Mouse (Mus musculus) midbrain, postnatal 0 days (tissue): ENCODE results near the gene Sh3bp5l. TPM values are rescaled to one million over a fixed set of nuclear protein-coding genes. Genes with fewer than 3 reads are reported as not detected.

Experiments used
- ATAC-seq: fragments of 200-750 bp; cut with Nextera tagmentation; 2 replicates; pipeline ENCODE4 v1.8.0; 2017; ENCODE audit warnings: moderate number of reproducible peaks, mild to moderate bottlenecking, moderate TSS enrichment, moderate library complexity; ENCODE audit not compliant: low FRiP score
- DNase-seq: peaks from one replicate; pipeline ENCODE4 v3.0.0-alpha.2; 2015; ENCODE audit warnings: low spot score
- H3K27ac ChIP-seq: fragments of 300-500 bp; sonication (generic); 2 replicates; pipeline ENCODE4 v1.5.1; 2014; ENCODE audit warnings: low read depth, mild to moderate bottlenecking, low read length, mixed read lengths
- H3K27me3 ChIP-seq: fragments of 300-500 bp; sonication (generic); 2 replicates; pipeline ENCODE4 v1.6.1; 2014; ENCODE audit warnings: low read length, control low read depth, mixed read lengths; ENCODE audit not compliant: insufficient read depth
- H3K36me3 ChIP-seq: fragments of 300-500 bp; sonication (generic); 2 replicates; pipeline ENCODE4 v1.6.1; 2014; ENCODE audit warnings: low read length, control low read depth, mixed read lengths; ENCODE audit not compliant: insufficient read depth
- H3K4me1 ChIP-seq: fragments of 300-500 bp; sonication (generic); 2 replicates; pipeline ENCODE4 v1.6.1; 2014; ENCODE audit warnings: mild to moderate bottlenecking, control low read depth, antibody characterized with exemption, low read length, mixed read lengths; ENCODE audit not compliant: insufficient read depth
- H3K4me2 ChIP-seq: fragments of 300-500 bp; sonication (generic); 2 replicates; pipeline ENCODE4 v1.6.1; 2014; ENCODE audit warnings: low read depth, mild to moderate bottlenecking, low read length, mixed read lengths; ENCODE audit not compliant: poor library complexity, severe bottlenecking
- H3K4me3 ChIP-seq: fragments of 300-500 bp; sonication (generic); 2 replicates; pipeline ENCODE4 v1.5.1; 2014; ENCODE audit warnings: low read depth, mild to moderate bottlenecking, low read length, moderate library complexity
- H3K9ac ChIP-seq: fragments of 300-500 bp; sonication (generic); replicated peaks from 2 replicates; pipeline ENCODE4 v1.6.1; 2014; ENCODE audit warnings: mild to moderate bottlenecking, low read length, moderate library complexity, mixed read lengths; ENCODE audit not compliant: poor library complexity, severe bottlenecking
- H3K9me3 ChIP-seq: fragments of 300-500 bp; sonication (generic); 2 replicates; pipeline ENCODE4 v1.6.1; 2016; ENCODE audit warnings: low read length, control low read depth
- CTCF ChIP-seq: IDR thresholded peaks from 2 replicates; pipeline ENCODE4 v1.5.1; 2016; ENCODE audit warnings: antibody characterized with exemption, mild to moderate bottlenecking
- WGBS: fragments of 180-500 bp; shearing (Covaris S2); extraction: QIAGEN DNeasy Blood & Tissue Kit; methylation state at CpG from one replicate; pipeline ENCODE4 v1.1.7; 2014; 5-methylcytosine and 5-hydroxymethylcytosine counted together
- polyA plus RNA-seq: library from polyadenylated mRNA; unstranded; fragments of >200 nt; fragmentation: Nextera tagmentation; extraction: Ambion mirVana; gene quantifications from 2 replicates; pipeline ENCODE4 v1.2.1, GENCODE M21; 2015
- total RNA-seq: library from RNA; depleted of rRNA; stranded (reverse); fragments of >200 nt; gene quantifications from 2 replicates; pipeline ENCODE4 v1.2.3, GENCODE M21; 2014; rRNA removed

The Sh3bp5l gene
- total and polyA plus RNA-seq, 2 experiments from 2014 or later: 42.4 to 44.0 TPM

GRCm38 (mm10) chr11:58377273-58377672, 46.7 kb downstream of the Sh3bp5l start:
- 89% methylated on average over 2 of the region's 2 CpGs for WGBS
- ATAC-seq: no peak
- no peak for TF ChIP-seq CTCF
- H3K4me3 ChIP-seq: no peak overlapping the region
- H3K4me2 ChIP-seq: no peak overlapping the region
- no peaks in the 10 kb centered on the region for H3K27me3 ChIP-seq
- H3K4me1 ChIP-seq: no peaks in the 10 kb centered on the region
- no peaks in the 10 kb centered on the region for H3K9me3 ChIP-seq
- H3K9ac ChIP-seq: no peak overlapping the region
- H3K27ac ChIP-seq: no peak overlapping the region
- no peaks in the 10 kb centered on the region for H3K36me3 ChIP-seq
- no peak for DNase-seq

GRCm38 (mm10) chr11:58377686-58378085, 47.2 kb downstream of the Sh3bp5l start:
- DNase-seq: no peak
- Histone ChIP-seq H3K27me3 (no peaks in the 10 kb centered on the region), H3K4me1 (no peaks in the 10 kb centered on the region), H3K9me3 (no peaks in the 10 kb centered on the region), H3K27ac (no peak overlapping the region), H3K36me3 (no peaks in the 10 kb centered on the region), H3K9ac (no peak overlapping the region), H3K4me3 (no peak overlapping the region), H3K4me2 (no peak overlapping the region)
- WGBS: 58% methylated on average over 1 of the region's 1 CpGs
- ATAC-seq: no peak
- TF ChIP-seq CTCF: no peak

- DNase-seq: no peak
- Histone ChIP-seq H3K27me3 (no peaks in the 10 kb centered on the region), H3K4me1 (no peaks in the 10 kb centered on the region), H3K27ac (no peak within 1 kb of the TSS), H3K4me2 (no peak within 1 kb of the TSS), H3K9me3 (no peaks in the 10 kb centered on the region), H3K36me3 (no peaks in the 10 kb centered on the region), H3K9ac (no peak within 1 kb of the TSS), H3K4me3 (no peak within 1 kb of the TSS)
- TF ChIP-seq CTCF: no peak
- WGBS: 95% methylated on average over 3 of the region's 3 CpGs
- ATAC-seq: no peak
Measured at GRCm38 (mm10) chr11:58378763-58379278, 48.3 kb downstream of the Sh3bp5l start, which contains the start of gene Lypd8. Gene Lypd8, plus strand, starts transcription at chr11:58379043.

GRCm38 (mm10) chr11:58379516-58379915, 49.0 kb downstream of the Sh3bp5l start:
- Histone ChIP-seq H3K9me3 (no peaks in the 10 kb centered on the region), H3K4me1 (no peaks in the 10 kb centered on the region), H3K36me3 (no peaks in the 10 kb centered on the region), H3K27ac (no peak overlapping the region), H3K9ac (no peak overlapping the region), H3K4me3 (no peak overlapping the region), H3K27me3 (no peaks in the 10 kb centered on the region), H3K4me2 (no peak overlapping the region)
- ATAC-seq: no peak
- no peak for TF ChIP-seq CTCF
- DNase-seq: no peak
- WGBS: 93% methylated on average over 1 of the region's 1 CpGs

GRCm38 (mm10) chr11:58382471-58382870, 51.9 kb downstream of the Sh3bp5l start:
- 93% methylated on average over 6 of the region's 6 CpGs for WGBS
- no peak overlapping the region for H3K4me3 ChIP-seq
- no peaks in the 10 kb centered on the region for H3K9me3 ChIP-seq
- H3K4me1 ChIP-seq: no peaks in the 10 kb centered on the region
- DNase-seq (no peak), ATAC-seq (no peak)
- no peaks in the 10 kb centered on the region for H3K36me3 ChIP-seq
- H3K27ac ChIP-seq: no peak overlapping the region
- H3K4me2 ChIP-seq: no peak overlapping the region
- no peak for TF ChIP-seq CTCF
- H3K9ac ChIP-seq: no peak overlapping the region
- H3K27me3 ChIP-seq: no peaks in the 10 kb centered on the region

Other genes starting within 250 kb of the Sh3bp5l start
- not detected in 2 replicates for gene Gm12248, start 237.6 kb upstream of the Sh3bp5l start, total RNA-seq
- gene Gm12248, start 237.6 kb upstream of the Sh3bp5l start, polyA plus RNA-seq: not detected in 2 replicates
- gene Cnot8, start 226.6 kb upstream of the Sh3bp5l start, total RNA-seq: 80.0 and 95.9 TPM in 2 replicates
- gene Cnot8, start 226.6 kb upstream of the Sh3bp5l start, polyA plus RNA-seq: 88.7 and 89.2 TPM in 2 replicates
- gene Gemin5, start 162.2 kb upstream of the Sh3bp5l start, total RNA-seq: 19.2 and 24.0 TPM in 2 replicates
- gene Gemin5, start 162.2 kb upstream of the Sh3bp5l start, polyA plus RNA-seq: 8.1 and 9.9 TPM in 2 replicates
- gene Mrpl22, start 159.1 kb upstream of the Sh3bp5l start, total RNA-seq: 33.5 and 39.6 TPM in 2 replicates
- 88.3 and 96.2 TPM in 2 replicates for gene Mrpl22, start 159.1 kb upstream of the Sh3bp5l start, polyA plus RNA-seq
- 1.6 and 2.4 TPM in 2 replicates for gene Igtp, start 131.2 kb upstream of the Sh3bp5l start, total RNA-seq
- gene Igtp, start 131.2 kb upstream of the Sh3bp5l start, polyA plus RNA-seq: 1.9 and 2.7 TPM in 2 replicates
- gene Irgm2, start 131.1 kb upstream of the Sh3bp5l start, total RNA-seq: 0.77 and 2.1 TPM in 2 replicates
- gene Irgm2, start 131.1 kb upstream of the Sh3bp5l start, polyA plus RNA-seq: 0.67 and 1.1 TPM in 2 replicates
- 0.09 and 0.38 TPM in 2 replicates for gene 4930438A08Rik, start 55.9 kb upstream of the Sh3bp5l start, total RNA-seq
- gene 4930438A08Rik, start 55.9 kb upstream of the Sh3bp5l start, polyA plus RNA-seq: not detected in 2 replicates
- 24.4 and 26.0 TPM in 2 replicates for gene Zfp692, start 23.7 kb upstream of the Sh3bp5l start, total RNA-seq
- 20.1 and 22.6 TPM in 2 replicates for gene Zfp692, start 23.7 kb upstream of the Sh3bp5l start, polyA plus RNA-seq
- 38.1 and 42.1 TPM in 2 replicates for gene Zfp672, start 385 bp upstream of the Sh3bp5l start, total RNA-seq
- gene Zfp672, start 385 bp upstream of the Sh3bp5l start, polyA plus RNA-seq: 41.1 and 46.9 TPM in 2 replicates
- gene Lypd8, start 48.3 kb downstream of the Sh3bp5l start, total RNA-seq: not detected in 2 replicates
- not detected in 2 replicates for gene Lypd8, start 48.3 kb downstream of the Sh3bp5l start, polyA plus RNA-seq
- gene 1810065E05Rik, start 90.4 kb downstream of the Sh3bp5l start, total RNA-seq: not detected in 2 replicates
- not detected in 2 replicates for gene 1810065E05Rik, start 90.4 kb downstream of the Sh3bp5l start, polyA plus RNA-seq
- gene Gm12253, start 101.8 kb downstream of the Sh3bp5l start, total RNA-seq: not detected in 2 replicates
- not detected in 2 replicates for gene Gm12253, start 101.8 kb downstream of the Sh3bp5l start, polyA plus RNA-seq
- not detected in 2 replicates for gene Lypd9, start 122.2 kb downstream of the Sh3bp5l start, total RNA-seq
- not detected in 2 replicates for gene Lypd9, start 122.2 kb downstream of the Sh3bp5l start, polyA plus RNA-seq
- gene Olfr30, start 131.5 kb downstream of the Sh3bp5l start, total RNA-seq: not detected in 2 replicates
- gene Olfr30, start 131.5 kb downstream of the Sh3bp5l start, polyA plus RNA-seq: not detected in 2 replicates
- gene Olfr332, start 161.8 kb downstream of the Sh3bp5l start, total RNA-seq: not detected in 2 replicates
- not detected in 2 replicates for gene Olfr332, start 161.8 kb downstream of the Sh3bp5l start, polyA plus RNA-seq
- not detected in 2 replicates for gene Olfr331, start 171.8 kb downstream of the Sh3bp5l start, total RNA-seq
- gene Olfr331, start 171.8 kb downstream of the Sh3bp5l start, polyA plus RNA-seq: not detected in 2 replicates
- not detected in 2 replicates for gene Olfr330, start 204.1 kb downstream of the Sh3bp5l start, total RNA-seq
- not detected in 2 replicates for gene Olfr330, start 204.1 kb downstream of the Sh3bp5l start, polyA plus RNA-seq
- gene Olfr329-ps, start 215.7 kb downstream of the Sh3bp5l start, total RNA-seq: not detected in 2 replicates
- gene Olfr329-ps, start 215.7 kb downstream of the Sh3bp5l start, polyA plus RNA-seq: not detected in 2 replicates
- gene Olfr328, start 224.9 kb downstream of the Sh3bp5l start, total RNA-seq: not detected in 2 replicates
- not detected in 2 replicates for gene Olfr328, start 224.9 kb downstream of the Sh3bp5l start, polyA plus RNA-seq
- gene Olfr224, start 239.8 kb downstream of the Sh3bp5l start, total RNA-seq: not detected in 2 replicates
- gene Olfr224, start 239.8 kb downstream of the Sh3bp5l start, polyA plus RNA-seq: not detected in 2 replicates
- not detected in 2 replicates for gene Olfr325, start 247.0 kb downstream of the Sh3bp5l start, total RNA-seq
- gene Olfr325, start 247.0 kb downstream of the Sh3bp5l start, polyA plus RNA-seq: not detected in 2 replicates